Mouse (Mus musculus): ENCODE results near the gene Gm49388.
"Not testable (repeated sequence)": the region's sequence is repeated elsewhere in the genome, so short reads cannot be mapped to it uniquely, and the experiment has no call there.

Gene Gm49388

GRCm38 (mm10) chr7:127802313-127802712, 16.9 kb downstream of the Gm49388 start:
- DNase-seq (ENCODE audit: low spot score): no peak

GRCm38 (mm10) chr7:127808821-127809220, 23.4 kb downstream of the Gm49388 start:
- no peak for DNase-seq (ENCODE audit: low spot score)

GRCm38 (mm10) chr7:127809846-127810245, 24.4 kb downstream of the Gm49388 start:
- DNase-seq (ENCODE audit: low spot score): no peak

GRCm38 (mm10) chr7:127810650-127811049, 25.2 kb downstream of the Gm49388 start:
- no peak for DNase-seq (ENCODE audit: low spot score)

GRCm38 (mm10) chr7:127811240-127811639, 25.8 kb downstream of the Gm49388 start:
- DNase-seq (ENCODE audit: low spot score): no peak

- no peak for DNase-seq (ENCODE audit: low spot score)
These were observed 26.9 kb downstream of the Gm49388 start for GRCm38 (mm10) chr7:127812292-127812691.

- no peak for DNase-seq (ENCODE audit: low spot score)
These were observed 28.4 kb downstream of the Gm49388 start for GRCm38 (mm10) chr7:127813821-127814220.

GRCm38 (mm10) chr7:127814241-127814921, 29.0 kb downstream of the Gm49388 start:
- DNase-seq (ENCODE audit: low spot score): peak; percentile 46

GRCm38 (mm10) chr7:127815116-127815665, 29.8 kb downstream of the Gm49388 start:
- no peak for DNase-seq (ENCODE audit: low spot score)

GRCm38 (mm10) chr7:127815954-127816821, 30.8 kb downstream of the Gm49388 start:
- peak; percentile 51 for DNase-seq (ENCODE audit: low spot score)

GRCm38 (mm10) chr7:127817053-127817452, 31.6 kb downstream of the Gm49388 start:
- DNase-seq (ENCODE audit: low spot score): no peak

- DNase-seq (ENCODE audit: low spot score): no peak
These were observed 32.4 kb downstream of the Gm49388 start for GRCm38 (mm10) chr7:127817776-127818175.

GRCm38 (mm10) chr7:127820836-127821509, 35.6 kb downstream of the Gm49388 start:
- no peak for DNase-seq (ENCODE audit: low spot score)

- DNase-seq (ENCODE audit: low spot score): no peak
These were observed 37.1 kb downstream of the Gm49388 start for GRCm38 (mm10) chr7:127822494-127822893.

GRCm38 (mm10) chr7:127823236-127824171, 38.1 kb downstream of the Gm49388 start:
- DNase-seq (ENCODE audit: low spot score): no peak

- DNase-seq (ENCODE audit: low spot score): no peak
These were observed 38.9 kb downstream of the Gm49388 start, which contains the start of the genes Stx4a and Stx1b for GRCm38 (mm10) chr7:127824176-127824871. Gene Stx4a (plus strand): TSS chr7:127824294. Gene Stx1b (minus strand): TSS chr7:127824549.

- no peak for DNase-seq (ENCODE audit: low spot score)
These were observed 50.1 kb downstream of the Gm49388 start for GRCm38 (mm10) chr7:127835550-127835949.

GRCm38 (mm10) chr7:127837473-127837872, 52.1 kb downstream of the Gm49388 start:
- DNase-seq (ENCODE audit: low spot score): no peak

GRCm38 (mm10) chr7:127837878-127838277, 52.5 kb downstream of the Gm49388 start:
- DNase-seq (ENCODE audit: low spot score): not testable (repeated sequence)

GRCm38 (mm10) chr7:127840031-127840430, 54.6 kb downstream of the Gm49388 start:
- DNase-seq (ENCODE audit: low spot score): not testable (repeated sequence)

Measured in ovary, postnatal 14 days (tissue).